Mouse (Mus musculus) testis, adult 10 weeks (tissue): Measurements from ENCODE around the gene Lhpp. TPM values are rescaled to one million over a fixed set of nuclear protein-coding genes. Genes with fewer than 3 reads are reported as not detected.

ENCODE experiments used
- polyA plus RNA-seq: library from polyadenylated mRNA; stranded (reverse); fragments of 350-450 nt; fragmentation: Illumina TruSeq; extraction: RNeasy Lipid Tissue Mini Kit (QIAGEN cat#74804); gene quantifications from one replicate; pipeline ENCODE4 v1.2.3, GENCODE M21; 2014; ENCODE audit warnings: low read depth, low replicate concordance

The Lhpp gene
- polyA plus RNA-seq: 1.7 TPM

DNA sequence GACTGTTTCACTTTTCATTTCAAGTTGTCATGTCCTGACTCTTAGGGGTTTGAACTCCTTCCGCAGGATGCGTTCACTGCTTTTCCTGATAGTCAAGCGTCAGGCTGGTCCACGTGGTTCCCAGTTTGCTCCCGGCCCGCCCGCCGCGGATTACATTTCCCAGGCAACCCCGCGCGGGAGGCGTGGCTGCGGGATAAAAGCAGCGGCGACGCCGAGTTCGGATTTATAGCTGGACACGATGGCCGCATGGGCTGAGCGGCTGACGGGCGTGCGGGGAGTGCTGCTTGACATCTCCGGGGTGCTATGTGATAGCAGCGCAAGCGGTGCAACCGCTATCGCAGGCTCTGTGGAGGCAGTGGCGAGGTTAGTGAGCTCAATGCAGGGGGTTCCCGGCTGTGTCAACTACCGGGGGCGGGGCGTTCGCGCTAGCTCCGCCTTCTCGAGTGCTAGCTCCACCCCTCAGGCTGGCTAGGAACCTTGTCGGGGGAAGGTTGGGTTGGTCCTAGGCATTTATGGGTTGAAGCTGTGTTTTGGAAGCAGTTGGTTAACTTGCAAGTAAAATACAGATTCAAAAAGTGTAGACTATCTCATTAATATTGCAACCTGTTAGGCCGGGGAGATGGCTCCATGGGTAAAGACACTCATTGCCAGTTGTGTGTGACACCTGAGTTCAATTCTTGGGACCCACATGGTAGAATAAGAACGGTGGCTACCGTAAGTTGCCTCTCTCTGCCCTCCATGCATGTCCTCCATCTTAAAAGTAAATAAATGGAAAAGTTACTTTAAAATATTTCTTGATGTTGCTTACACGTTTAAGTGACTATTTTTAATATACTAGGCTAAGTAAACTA is at the start of gene Lhpp:
Gene Lhpp, plus strand, starts transcription at position 171 of the 851 bp plus-strand sequence.

DNA sequence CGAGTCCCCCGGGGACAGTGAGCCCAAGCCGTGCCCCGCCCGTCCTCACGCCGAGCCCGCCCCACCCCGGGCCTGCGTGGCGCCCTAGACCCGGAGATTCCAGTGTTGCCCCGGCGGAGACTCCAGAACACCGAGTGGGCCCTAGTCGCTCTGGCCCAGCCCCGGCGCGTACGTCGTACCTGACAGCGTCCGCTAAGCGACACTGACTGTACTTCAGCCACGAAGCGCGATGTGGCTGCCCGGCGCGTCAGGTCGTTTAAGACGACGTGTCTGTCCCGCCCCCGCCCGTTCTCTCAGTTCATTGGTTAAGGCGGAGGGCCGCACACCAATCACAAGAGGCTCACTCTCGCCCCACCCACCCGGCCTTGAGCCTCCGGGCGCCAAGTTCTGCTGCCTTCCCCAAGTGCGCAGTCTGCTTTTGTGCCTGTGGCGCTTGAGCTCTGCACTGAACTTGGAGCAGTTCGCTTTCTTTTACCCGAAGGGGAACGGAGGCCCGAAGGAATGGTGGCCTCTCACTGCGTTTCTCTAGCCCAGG is 34.3 kb upstream of the Lhpp start, which contains the start of gene Oat:
Gene Oat, minus strand, starts transcription at position 283 of the 535 bp plus-strand sequence.

DNA sequence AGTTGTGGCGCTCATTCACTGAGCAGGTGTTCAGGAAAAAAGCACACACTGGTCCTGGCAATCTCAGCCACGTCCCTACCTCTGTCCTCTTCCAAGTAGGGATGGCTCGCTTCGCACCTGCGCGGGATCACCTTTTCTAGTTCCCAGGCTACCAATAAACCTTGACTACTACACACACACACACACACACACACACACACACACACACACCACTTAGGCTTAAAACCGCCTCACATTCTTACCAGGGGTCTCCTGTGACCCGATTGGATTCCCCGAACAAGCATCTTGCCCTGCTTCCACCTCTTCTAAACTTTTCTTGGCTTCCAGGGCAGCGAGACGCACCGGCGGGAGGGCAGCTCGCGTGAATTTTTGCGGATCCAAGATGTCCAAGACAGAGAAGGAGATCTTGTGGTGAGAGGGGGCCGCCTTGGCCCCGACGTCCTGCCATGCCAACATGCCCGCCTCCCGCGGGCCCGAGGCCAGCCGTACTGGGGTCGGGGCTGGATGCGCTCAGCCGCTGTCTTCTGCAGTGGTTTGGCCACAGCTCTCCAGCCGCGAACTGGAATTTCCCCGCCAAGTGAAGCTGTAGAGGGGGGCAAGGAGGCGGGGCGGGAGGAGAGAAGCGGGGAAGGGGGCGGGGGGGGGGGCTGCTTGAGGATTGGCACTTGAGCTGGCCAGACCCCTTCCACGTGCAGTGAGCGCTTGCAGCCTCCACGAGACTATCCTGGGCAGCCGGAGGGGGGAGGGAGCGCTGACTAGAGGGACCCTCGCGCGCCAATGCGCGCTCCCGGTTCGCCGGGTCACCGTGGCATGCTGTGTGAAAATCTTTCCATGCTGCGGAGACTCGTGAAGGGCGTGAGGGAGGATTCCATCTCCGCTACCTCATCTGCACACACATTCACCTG is 11.1 kb upstream of the Lhpp start, which contains the start of gene Nkx1-2:
Gene Nkx1-2, minus strand, starts transcription at position 567 of the 905 bp plus-strand sequence.

Other genes with a start within 250 kb of the Lhpp start
- 29.3 TPM for gene Oat, start 34.2 kb upstream of the Lhpp start, polyA plus RNA-seq
- gene Nkx1-2, start 11.0 kb upstream of the Lhpp start, polyA plus RNA-seq: 0.21 TPM
- 3.6 TPM for gene Fam53b, start 203.2 kb downstream of the Lhpp start, polyA plus RNA-seq
- 28.3 TPM for gene Eef1akmt2, start 242.0 kb downstream of the Lhpp start, polyA plus RNA-seq
- gene Abraxas2, start 248.6 kb downstream of the Lhpp start, polyA plus RNA-seq: 67.2 TPM